Comparison of ENCODE assay signal across 22 mouse cellular contexts in genomic region chr12:40887496-40887895, GRCm38 (mm10).
DNase-seq lines count a peak whose midpoint lies in the region; ATAC-seq and TF ChIP-seq lines count a peak whose summit lies in the region.
"Had no signal": no experiment of that assay in that cellular context is flagged by ENCODE, and none has a peak within 500 bp of the region (broad histone marks: within the 10 kb centered on the region; RNA-seq: fewer than 3 reads in every experiment).

No protein-coding gene starts in this region.

- H3K27me3 ChIP-seq in ES-Bruce4 (ENCODE audit: control insufficient read depth, insufficient read depth, low read length, poor library complexity, severe bottlenecking), result no peaks in the 10 kb centered on the region
- H3K27me3 ChIP-seq in limb, embryonic 12.5 days, result no peaks in the 10 kb centered on the region
- no peaks in the 10 kb centered on the region for H3K27me3 ChIP-seq in liver, embryonic 15.5 days
- H3K27me3 ChIP-seq: forebrain, embryonic 12.5 days; hindbrain, embryonic 12.5 days; limb, embryonic 13.5 days; lung, embryonic 15.5 days; Patski had no signal

- no peak overlapping the region for H3K4me2 ChIP-seq in limb, embryonic 12.5 days
- no peak overlapping the region for H3K4me2 ChIP-seq in liver, embryonic 15.5 days
- H3K4me2 ChIP-seq: forebrain, embryonic 12.5 days; hindbrain, embryonic 12.5 days; limb, embryonic 13.5 days; lung, embryonic 15.5 days had no signal

- no peak overlapping the region for H3K4me3 ChIP-seq in ES-Bruce4 (ENCODE audit: low read depth, low read length)
- H3K4me3 ChIP-seq in limb, embryonic 12.5 days (replicated peaks), result no peak overlapping the region
- no peak overlapping the region for H3K4me3 ChIP-seq in liver, embryonic 15.5 days (replicated peaks)
- H3K4me3 ChIP-seq: forebrain, embryonic 12.5 days; hindbrain, embryonic 12.5 days; limb, embryonic 13.5 days; lung, embryonic 15.5 days had no signal

- DNase-seq in heart, adult 11 months, result peak; percentile 45
- DNase-seq in heart, postnatal 36 days, result no peak
- DNase-seq in thymus, postnatal 25 days, result no peak
- no peak for DNase-seq in left cerebral cortex, adult 18-20 months (ENCODE audit: low spot score in 2 of 2)
- DNase-seq: adrenal gland, postnatal 14 days; cerebellum, adult 9-11 months; heart, postnatal 10 days; kidney, adult 11 months; lung, postnatal 4 days; midbrain, embryonic 14.5 days; right cerebral cortex, postnatal 14 days; thymus, postnatal 14 days had no signal

- 0 out of 2 replicates have a peak, but pooled peaks have one; percentile 61 for TF ChIP-seq EP300 in ES-Bruce4 (IDR thresholded peaks at IDR 0.05; ENCODE audit: insufficient read depth, low read depth, low read length)

- TF ChIP-seq CTCF in ES-Bruce4 (IDR thresholded peaks at IDR 0.05; ENCODE audit: low read depth, low read length), result no peak

- H3K36me3 ChIP-seq in ES-Bruce4 (ENCODE audit: control insufficient read depth, insufficient read depth, low read length, poor library complexity, severe bottlenecking), result no peaks in the 10 kb centered on the region
- H3K36me3 ChIP-seq in limb, embryonic 12.5 days, result no peaks in the 10 kb centered on the region
- no peaks in the 10 kb centered on the region for H3K36me3 ChIP-seq in liver, embryonic 15.5 days (replicated peaks)
- H3K36me3 ChIP-seq: forebrain, embryonic 12.5 days; G1E; hindbrain, embryonic 12.5 days; limb, embryonic 13.5 days; lung, embryonic 15.5 days had no signal

- H3K9ac ChIP-seq in ES-Bruce4 (ENCODE audit: low read depth, poor library complexity, severe bottlenecking), result no peak overlapping the region
- no peak overlapping the region for H3K9ac ChIP-seq in limb, embryonic 12.5 days (replicated peaks)
- H3K9ac ChIP-seq in liver, embryonic 15.5 days, result peak overlapping the region; percentile 43
- H3K9ac ChIP-seq: forebrain, embryonic 12.5 days; hindbrain, embryonic 12.5 days; limb, embryonic 13.5 days; lung, embryonic 15.5 days had no signal

- no peak for TF ChIP-seq POLR2A in ES-Bruce4 (IDR thresholded peaks at IDR 0.05; ENCODE audit: insufficient read depth, low read length)

- intact Hi-C loops in heart, postnatal 36 days (cut with DNase I), result no loop called here

- no peaks in the 10 kb centered on the region for H3K9me3 ChIP-seq in ES-Bruce4 (replicated peaks; ENCODE audit: control insufficient read depth, insufficient read depth, low read length, poor library complexity, severe bottlenecking)
- H3K9me3 ChIP-seq in limb, embryonic 12.5 days, result no peaks in the 10 kb centered on the region
- H3K9me3 ChIP-seq in liver, embryonic 15.5 days (replicated peaks), result no peaks in the 10 kb centered on the region
- H3K9me3 ChIP-seq: forebrain, embryonic 12.5 days; hindbrain, embryonic 12.5 days; limb, embryonic 13.5 days; lung, embryonic 15.5 days had no signal

- H3K27ac ChIP-seq in ES-Bruce4 (ENCODE audit: insufficient read depth, low read length), result peak overlapping the region; percentile 63
- 0 out of 2 replicates have a peak overlapping the region, but pooled peaks have one; percentile 12 for H3K27ac ChIP-seq in limb, embryonic 12.5 days
- H3K27ac ChIP-seq in liver, embryonic 15.5 days (replicated peaks), result peak overlapping the region; percentile 93
- H3K27ac ChIP-seq: forebrain, embryonic 12.5 days; hindbrain, embryonic 12.5 days; limb, embryonic 13.5 days had no signal

- 72% methylated on average over 2 of the region's 2 CpGs for WGBS in limb, embryonic 12.5 days
- WGBS in liver, embryonic 15.5 days (ENCODE audit: insufficient replicate concordance), result 43% methylated on average over 2 of the region's 2 CpGs

- peaks cover 2% of the 10 kb centered on the region for H3K4me1 ChIP-seq in ES-Bruce4 (ENCODE audit: control insufficient read depth, insufficient read depth, low read length)
- H3K4me1 ChIP-seq in limb, embryonic 12.5 days (replicated peaks), result 0 out of 2 replicates have a peak, but pooled peaks cover 5% of the 10 kb centered on the region
- H3K4me1 ChIP-seq in liver, embryonic 15.5 days (replicated peaks), result peaks cover 73% of the 10 kb centered on the region
- H3K4me1 ChIP-seq: forebrain, embryonic 12.5 days; hindbrain, embryonic 12.5 days; limb, embryonic 13.5 days had no signal

- ATAC-seq in limb, embryonic 12.5 days (ENCODE audit: insufficient number of reproducible peaks, insufficient read depth, low FRiP score, low TSS enrichment, low read depth), result no peak
- no peak for ATAC-seq in liver, embryonic 15.5 days (ENCODE audit: insufficient read depth)
- no peak for ATAC-seq in erythroid progenitor cell, adult 5-6 weeks (replicated peaks; ENCODE audit: low FRiP score, poor library complexity, severe bottlenecking)

Comparison
In these comparisons a context has a peak if more than half of its experiments do, and no peak if none do; other contexts are left out.
1. H3K27ac ChIP-seq: peak in every context shown above with its lines; median percentile 93 in liver, embryonic 15.5 days; 63 in ES-Bruce4; 12 in limb, embryonic 12.5 days.